Mouse (Mus musculus) gastrocnemius, postnatal 4 days (tissue): ENCODE results near the gene Avil. TPM values are rescaled to one million over a fixed set of nuclear protein-coding genes. Genes with fewer than 3 reads are reported as not detected.

Experiments used
- DNase-seq, 2 experiments: peaks; one replicate each; pipeline ENCODE4 v3.0.0; 2021 to 2022; ENCODE audit warnings: low spot score in 2 of 2, mixed read lengths in 2 of 2
- total RNA-seq, 2 experiments: library from RNA; stranded (reverse); gene quantifications; 2 replicates each; pipeline ENCODE4 v1.2.3; 2021

The Avil gene
- total RNA-seq, 2 experiments from 2014 or later, result 0.42 to 0.52 TPM

GRCm38 (mm10) chr10:127017071-127017470 lies 16.6 kb downstream of the Avil start:
- no peak for DNase-seq

GRCm38 (mm10) chr10:127018422-127018821 lies 17.9 kb downstream of the Avil start:
- DNase-seq, result no peak

DNA sequence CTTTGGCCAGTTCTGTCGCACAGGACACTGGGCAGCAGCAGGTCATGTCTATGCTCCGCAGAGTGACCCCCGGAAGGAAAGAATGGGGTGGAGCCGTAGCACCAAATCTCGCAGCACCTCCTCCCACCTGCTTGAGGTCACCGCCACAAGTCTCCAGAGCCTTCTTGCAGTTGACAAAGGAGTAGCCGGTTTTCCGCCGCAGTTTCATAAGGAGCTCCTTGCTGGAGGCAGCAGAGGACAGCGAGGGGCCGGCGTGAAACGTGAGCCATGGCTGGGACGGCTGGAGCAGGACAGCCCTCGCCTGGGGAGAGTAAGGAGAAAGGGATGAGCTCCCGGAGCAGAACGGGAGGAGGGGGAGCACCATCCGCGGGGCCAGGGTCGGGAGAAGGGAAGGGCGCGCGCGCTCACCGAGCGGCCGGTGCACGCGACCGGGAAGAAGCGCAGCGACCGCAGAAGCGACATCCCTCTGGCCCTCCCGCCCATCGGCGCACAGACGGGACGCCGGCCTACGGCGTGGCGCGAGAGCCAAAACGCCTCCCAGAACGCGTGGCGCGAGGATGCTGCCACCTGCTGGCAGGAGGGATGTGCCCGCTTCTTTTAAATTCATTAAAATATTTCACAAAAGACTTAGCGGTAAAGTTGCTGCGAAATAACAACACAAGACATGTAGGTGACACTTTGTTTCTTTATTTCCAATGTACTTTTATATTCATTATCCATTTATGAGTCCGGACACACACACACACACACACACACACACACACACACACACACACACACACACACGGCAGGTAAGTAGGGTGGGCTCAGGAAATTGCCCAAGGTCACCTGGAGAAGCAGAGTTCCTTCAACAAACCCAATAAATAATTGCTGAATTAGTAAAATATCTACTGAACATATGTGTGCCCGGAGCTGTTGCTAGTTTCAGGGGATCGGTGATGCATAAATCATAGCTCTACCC lies 30.1 kb downstream of the Avil start, which contains the start of gene Tsfm:
Gene Tsfm (minus strand): TSS at position 505 of the 961 bp plus-strand sequence.
- DNase-seq, result peak; percentile 93 to 94

DNA sequence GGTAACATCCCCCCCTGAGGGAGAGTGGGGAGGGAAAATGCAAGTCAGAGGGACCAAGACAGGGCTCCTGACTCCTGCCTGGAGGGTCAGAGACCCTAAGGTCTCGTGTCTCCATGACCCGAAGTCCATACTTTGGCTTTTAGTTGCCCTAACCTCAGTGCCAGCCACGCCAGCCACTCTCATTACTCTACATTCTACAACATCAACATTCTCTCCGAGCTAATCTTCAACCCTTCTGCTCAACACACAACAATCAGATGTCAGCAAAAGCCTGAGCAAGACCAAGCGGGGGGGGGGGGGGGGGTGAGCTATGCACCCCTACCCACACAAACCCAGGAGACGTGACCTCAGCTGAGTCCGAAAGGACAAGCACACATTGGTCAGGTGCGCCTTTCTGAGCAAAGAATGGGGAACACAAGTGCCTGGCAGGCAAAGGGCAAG lies 32.8 kb downstream of the Avil start:
- no peak for DNase-seq

- no peak for DNase-seq
These were observed 35.8 kb downstream of the Avil start for GRCm38 (mm10) chr10:127036273-127036672.

- DNase-seq, result no peak
These were observed 37.1 kb downstream of the Avil start for GRCm38 (mm10) chr10:127037641-127038040.

DNA sequence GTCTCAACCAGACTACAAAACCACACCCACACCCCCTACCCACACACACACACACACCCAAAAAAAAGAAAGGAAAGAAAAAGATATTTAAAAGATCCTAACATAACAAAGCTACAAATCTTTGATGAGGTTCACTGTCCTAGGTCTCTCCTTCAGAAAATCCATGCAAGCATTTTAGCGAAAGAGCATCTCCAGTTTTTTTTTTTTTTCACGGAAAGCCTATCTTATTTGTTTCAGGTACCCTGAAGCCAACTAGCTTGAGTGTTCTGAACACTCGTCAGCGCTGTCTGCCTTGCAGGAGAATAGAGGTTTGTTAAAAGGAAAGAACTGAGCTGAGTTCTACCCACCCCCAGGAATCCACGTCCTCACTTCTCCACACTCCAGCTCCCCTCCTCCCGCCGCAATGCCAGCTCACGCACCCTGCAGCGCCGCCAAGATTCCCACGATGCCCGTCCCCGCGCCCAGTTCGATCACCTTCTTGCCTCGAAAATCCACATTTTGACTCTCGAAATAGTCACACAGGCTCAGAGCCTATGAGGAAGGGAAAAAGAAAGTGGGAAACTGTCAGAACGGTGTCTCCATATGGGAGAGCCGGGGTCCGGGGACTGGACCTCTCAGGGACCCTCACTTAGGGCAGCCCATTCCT lies 40.2 kb downstream of the Avil start:
- peak in 1 of 2 experiments; percentile 43 for DNase-seq

GRCm38 (mm10) chr10:127041274-127041766 lies 40.8 kb downstream of the Avil start, which contains the start of the genes Mettl1 and Eef1akmt3:
Gene Mettl1 (plus strand): TSS chr10:127041414.
Gene Eef1akmt3 (minus strand): TSS chr10:127041513.
- DNase-seq, result peak; percentile 50 to 52

GRCm38 (mm10) chr10:127041774-127042338 lies 41.3 kb downstream of the Avil start:
- DNase-seq, result peak; percentile 81 to 93

- no peak for DNase-seq
These were observed 42.1 kb downstream of the Avil start for GRCm38 (mm10) chr10:127042468-127043115.

- no peak for DNase-seq
These were observed 42.7 kb downstream of the Avil start for GRCm38 (mm10) chr10:127043187-127043586.

GRCm38 (mm10) chr10:127047954-127048353 lies 47.4 kb downstream of the Avil start, which contains the start of gene Cyp27b1:
Gene Cyp27b1 (plus strand): TSS chr10:127048250.
- DNase-seq, result no peak

DNA sequence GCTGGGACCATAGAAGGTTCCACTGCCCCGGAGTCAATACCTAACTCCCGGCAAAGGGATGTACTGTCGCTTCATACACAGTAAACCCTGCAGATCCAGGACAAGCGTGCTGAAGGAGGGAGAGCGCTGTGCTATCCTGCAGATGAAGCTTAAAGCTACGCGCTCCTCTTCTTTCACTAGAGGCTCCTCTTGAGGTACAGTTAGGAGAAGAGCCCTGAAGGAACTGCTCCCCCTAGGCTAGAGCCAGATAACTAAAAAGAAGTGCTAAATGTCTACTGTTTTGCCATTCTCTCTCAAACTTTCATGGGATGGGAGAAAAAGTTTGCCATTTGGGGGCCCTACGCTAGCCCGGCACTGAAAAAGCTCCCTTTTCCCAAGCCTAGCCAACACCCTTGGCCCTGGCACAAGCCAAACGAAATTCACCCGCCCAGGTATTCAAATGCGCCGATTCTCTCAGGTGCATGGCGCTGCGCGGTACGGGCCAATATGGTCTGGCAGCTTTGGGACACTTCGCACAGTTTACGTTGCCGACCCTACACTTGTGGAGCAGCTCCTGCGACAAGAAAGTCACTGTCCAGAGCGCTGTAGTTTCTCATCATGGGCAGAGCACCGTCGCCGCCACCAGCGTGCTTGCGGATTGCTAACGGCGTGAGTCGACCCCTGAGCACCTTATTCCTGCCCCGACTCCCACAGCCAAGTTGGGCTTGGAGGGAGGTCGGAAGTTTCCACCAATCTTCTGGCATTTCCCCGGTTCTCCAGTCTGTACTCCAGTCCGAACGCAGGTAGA lies 48.3 kb downstream of the Avil start:
- DNase-seq, result no peak

DNA sequence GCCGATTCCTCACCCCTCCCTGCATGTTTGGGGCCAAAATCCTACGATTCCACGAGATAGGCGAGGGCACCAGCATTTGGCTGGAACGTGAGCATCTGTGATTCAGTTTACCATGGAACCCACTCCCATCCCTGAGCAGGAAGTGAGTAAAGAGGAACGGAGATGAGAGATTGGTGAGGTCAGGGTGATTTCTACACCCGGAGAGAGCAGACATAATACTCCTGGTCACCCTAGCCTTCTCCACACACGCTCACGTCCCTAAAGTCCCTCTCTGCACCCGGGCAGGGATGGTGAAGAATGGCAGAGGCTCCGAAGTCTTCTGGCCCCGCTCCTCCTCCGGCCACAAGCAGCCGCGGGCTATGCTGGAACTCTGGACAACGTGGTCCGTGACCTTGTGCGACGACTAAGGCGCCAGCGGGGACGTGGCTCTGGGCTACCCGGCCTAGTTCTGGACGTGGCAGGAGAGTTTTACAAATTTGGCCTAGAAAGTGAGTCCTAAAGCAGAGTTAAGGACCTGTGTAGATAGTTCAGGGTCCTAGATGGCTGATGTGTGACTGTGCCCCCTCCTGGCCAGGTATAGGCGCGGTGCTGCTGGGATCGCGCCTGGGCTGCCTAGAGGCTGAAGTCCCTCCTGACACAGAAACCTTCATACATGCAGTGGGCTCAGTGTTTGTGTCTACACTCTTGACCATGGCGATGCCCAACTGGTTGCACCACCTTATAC lies 49.0 kb downstream of the Avil start:
- no peak for DNase-seq

DNA sequence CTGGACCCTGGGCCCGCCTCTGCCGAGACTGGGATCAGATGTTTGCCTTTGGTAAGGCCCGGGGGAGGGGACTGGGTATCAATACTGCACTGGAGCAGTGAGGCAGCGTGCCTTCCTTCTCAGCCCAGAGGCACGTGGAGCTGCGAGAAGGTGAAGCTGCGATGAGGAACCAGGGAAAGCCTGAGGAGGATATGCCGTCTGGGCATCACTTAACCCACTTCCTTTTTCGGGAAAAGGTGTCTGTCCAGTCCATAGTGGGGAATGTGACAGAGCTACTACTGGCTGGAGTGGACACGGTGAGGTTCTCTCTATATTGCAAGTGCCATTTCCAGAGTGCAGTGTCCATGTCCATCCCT lies 49.6 kb downstream of the Avil start:
- DNase-seq, result no peak

- DNase-seq, result no peak
These were observed 54.1 kb downstream of the Avil start for GRCm38 (mm10) chr10:127054646-127055045.

DNA sequence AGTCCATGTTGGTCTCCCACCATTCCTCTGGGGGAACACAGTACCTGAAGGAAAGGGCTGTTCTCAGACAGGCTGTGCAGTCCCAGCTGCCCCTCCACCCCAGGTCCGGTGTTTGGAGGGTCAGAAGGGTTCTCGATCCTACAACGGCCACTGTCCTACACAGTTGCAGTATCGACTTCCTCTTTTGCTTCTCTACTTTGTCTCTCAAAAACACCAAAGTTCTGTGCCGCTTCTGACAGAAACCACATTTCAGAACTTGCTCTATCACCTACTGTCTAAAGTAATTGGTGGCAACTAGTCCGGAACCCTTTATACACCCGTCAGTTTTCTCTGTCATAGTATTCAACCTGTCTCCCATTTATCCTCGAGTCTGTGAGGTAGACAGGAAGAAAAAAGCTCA lies 54.9 kb downstream of the Avil start:
- no peak for DNase-seq

- DNase-seq, result no peak
These were observed 56.0 kb downstream of the Avil start for GRCm38 (mm10) chr10:127056490-127056889.

GRCm38 (mm10) chr10:127058161-127058560 lies 57.7 kb downstream of the Avil start:
- DNase-seq, result peak; percentile 58 to 75
